Mouse (Mus musculus) intestine, embryonic 14.5 days (tissue): ENCODE measurements around the gene Rai14. TPM values are rescaled to one million over a fixed set of nuclear protein-coding genes. Genes with fewer than 3 reads are reported as not detected.

Experiments
- ATAC-seq: fragments of 200-750 bp; cut with Nextera tagmentation; replicated peaks from 2 replicates; pipeline ENCODE4 v1.8.0; 2017; ENCODE audit warnings: low read depth, moderate number of reproducible peaks, moderate TSS enrichment, moderate library complexity; ENCODE audit not compliant: low FRiP score, low TSS enrichment
- DNase-seq: peaks from one replicate; pipeline ENCODE4 v3.0.0-alpha.2; 2018; ENCODE audit warnings: low spot score
- H3K27ac ChIP-seq: fragments of 300-500 bp; sonication (generic); 2 replicates; pipeline ENCODE4 v1.5.1; 2014; ENCODE audit warnings: low read depth, mild to moderate bottlenecking, control low read depth
- H3K27me3 ChIP-seq: fragments of 300-500 bp; sonication (generic); replicated peaks from 2 replicates; pipeline ENCODE4 v1.6.1; 2014; ENCODE audit warnings: low read length, control low read depth; ENCODE audit not compliant: control insufficient read depth, insufficient read depth
- H3K36me3 ChIP-seq: fragments of 300-500 bp; sonication (generic); 2 replicates; pipeline ENCODE4 v1.6.1; 2014; ENCODE audit warnings: low read length, control low read depth; ENCODE audit not compliant: control insufficient read depth, insufficient read depth
- H3K4me1 ChIP-seq: fragments of 300-500 bp; sonication (generic); replicated peaks from 2 replicates; pipeline ENCODE4 v1.6.1; 2014; ENCODE audit warnings: low read length, control low read depth, mixed read lengths; ENCODE audit not compliant: control insufficient read depth, insufficient read depth
- H3K4me2 ChIP-seq: fragments of 300-500 bp; sonication (generic); 2 replicates; pipeline ENCODE4 v1.6.1; 2014; ENCODE audit warnings: low read length
- H3K4me3 ChIP-seq: fragments of 300-500 bp; sonication (generic); 2 replicates; pipeline ENCODE4 v1.5.1; 2014; ENCODE audit warnings: low read depth, low read length, control low read depth, mixed read lengths
- H3K9ac ChIP-seq: fragments of 300-500 bp; sonication (generic); 2 replicates; pipeline ENCODE4 v1.6.1; 2014; ENCODE audit warnings: mild to moderate bottlenecking, low read length
- H3K9me3 ChIP-seq: fragments of 300-500 bp; sonication (generic); 2 replicates; pipeline ENCODE4 v1.6.1; 2016; ENCODE audit warnings: low read length, control low read depth; ENCODE audit not compliant: control insufficient read depth
- WGBS: fragments of 180-500 bp; shearing (Covaris S2); extraction: QIAGEN DNeasy Blood & Tissue Kit; methylation state at CpG from one replicate; pipeline ENCODE4 v1.1.7; 2014; 5-methylcytosine and 5-hydroxymethylcytosine counted together
- polyA plus RNA-seq: library from polyadenylated mRNA; unstranded; fragments of >200 nt; fragmentation: Nextera tagmentation; extraction: Ambion mirVana; gene quantifications from 2 replicates; pipeline ENCODE4 v1.2.1, GENCODE M21; 2014

The Rai14 gene
- polyA plus RNA-seq, 1 experiment from 2014 or later, result 20.4 TPM

DNA sequence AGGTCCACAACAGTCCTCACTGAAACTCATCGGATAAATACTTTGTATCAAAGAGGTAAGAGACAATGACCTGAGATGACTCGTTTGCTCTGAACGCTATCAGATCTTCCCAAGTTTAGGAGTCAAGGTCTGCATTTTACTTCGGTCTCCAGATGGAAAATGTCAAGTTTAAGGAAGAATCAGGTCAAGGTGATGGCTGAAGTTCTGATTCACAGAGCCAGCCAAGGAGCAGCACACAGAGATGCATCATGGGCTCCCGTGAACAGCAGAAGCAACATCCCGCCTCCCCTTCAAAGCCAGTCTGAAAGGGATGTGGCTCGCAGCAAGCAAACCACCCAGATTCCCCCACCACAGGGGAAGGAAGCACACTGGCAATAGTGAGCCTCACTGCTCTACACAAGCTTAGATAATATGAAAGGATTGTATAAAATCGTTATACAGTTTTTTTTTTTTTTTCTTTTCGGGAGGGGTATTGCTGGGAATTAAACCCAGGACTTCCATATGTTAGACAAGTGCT, 30.7 kb downstream of the Rai14 start:
- H3K9me3 ChIP-seq, result no peaks in the 10 kb centered on the region
- H3K27ac ChIP-seq, result no peak overlapping the region
- H3K4me3 ChIP-seq, result no peak overlapping the region
- WGBS, result 89% methylated on average over 9 of the region's 9 CpGs
- DNase-seq (no peak), ATAC-seq (no peak)
- H3K27me3 ChIP-seq, result no peaks in the 10 kb centered on the region
- H3K4me2 ChIP-seq, result no peak overlapping the region
- no peak overlapping the region for H3K9ac ChIP-seq
- peaks cover 6% of the 10 kb centered on the region; the same call in 1 of the 2 replicates for H3K36me3 ChIP-seq
- peaks cover 16% of the 10 kb centered on the region for H3K4me1 ChIP-seq

GRCm38 (mm10) chr15:10680514-10680913, 33.9 kb downstream of the Rai14 start:
- WGBS, result 83% methylated on average over 5 of the region's 5 CpGs
- Histone ChIP-seq H3K27me3 (no peaks in the 10 kb centered on the region), H3K4me3 (no peak overlapping the region), H3K9ac (no peak overlapping the region), H3K4me1 (peaks cover 8% of the 10 kb centered on the region; the same call in 1 of the 2 replicates), H3K36me3 (no peaks in the 10 kb centered on the region), H3K27ac (no peak overlapping the region), H3K4me2 (no peak overlapping the region), H3K9me3 (no peaks in the 10 kb centered on the region)
- DNase-seq (no peak), ATAC-seq (no peak)

DNA sequence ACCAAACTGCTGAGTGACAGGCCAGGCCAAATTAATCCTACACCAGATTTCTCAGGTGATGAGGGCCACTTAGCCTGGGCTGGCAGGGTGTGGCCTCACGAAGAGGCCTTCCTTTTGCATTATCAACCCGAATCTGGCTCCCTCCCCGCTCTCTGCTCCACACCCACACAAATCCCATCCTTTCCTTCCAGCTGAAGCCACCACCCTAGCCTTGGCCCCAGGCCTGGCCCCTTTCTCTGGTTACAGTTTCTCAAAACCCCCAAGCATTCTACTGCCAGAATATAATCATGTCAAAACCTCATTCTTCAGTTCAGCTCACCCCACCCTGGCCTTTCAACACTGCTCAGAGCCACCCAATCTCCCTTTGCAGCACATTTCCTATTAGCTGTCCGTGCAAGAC, 34.9 kb downstream of the Rai14 start:
- no peak overlapping the region for H3K27ac ChIP-seq
- no peaks in the 10 kb centered on the region for H3K36me3 ChIP-seq
- WGBS, result 88% methylated on average over 4 of the region's 4 CpGs
- H3K27me3 ChIP-seq, result no peaks in the 10 kb centered on the region
- ATAC-seq (no peak), DNase-seq (no peak)
- H3K4me3 ChIP-seq, result no peak overlapping the region
- H3K9ac ChIP-seq, result no peak overlapping the region
- H3K4me1 ChIP-seq, result peaks cover 7% of the 10 kb centered on the region; the same call in 1 of the 2 replicates
- H3K4me2 ChIP-seq, result no peak overlapping the region
- H3K9me3 ChIP-seq, result no peaks in the 10 kb centered on the region

DNA sequence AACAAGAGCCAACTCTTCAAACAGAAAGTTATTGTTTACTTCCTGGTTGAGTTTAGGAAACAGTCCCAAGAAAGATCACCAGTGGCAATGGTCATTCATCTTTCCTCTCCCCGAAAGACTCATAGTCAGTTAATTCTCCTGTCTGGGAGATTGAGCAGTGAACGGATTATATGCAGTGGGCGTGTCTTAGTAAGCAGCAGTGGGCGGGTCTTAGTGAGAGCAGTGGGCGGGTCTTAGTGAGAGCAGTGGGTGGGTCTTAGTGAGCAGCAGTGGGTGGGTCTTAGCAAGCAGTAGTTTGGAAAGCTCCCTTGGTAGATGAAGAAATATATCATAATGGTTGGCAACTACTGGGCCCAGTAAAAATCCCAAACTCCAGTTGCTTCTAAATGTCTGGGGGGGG, 38.6 kb downstream of the Rai14 start:
- Histone ChIP-seq H3K27ac (no peak overlapping the region), H3K4me2 (no peak overlapping the region), H3K9ac (no peak overlapping the region), H3K4me3 (no peak overlapping the region), H3K9me3 (no peaks in the 10 kb centered on the region), H3K27me3 (no peaks in the 10 kb centered on the region), H3K4me1 (peaks cover 20% of the 10 kb centered on the region), H3K36me3 (no peaks in the 10 kb centered on the region)
- 85% methylated on average over 5 of the region's 5 CpGs for WGBS
- no peak for DNase-seq
- ATAC-seq, result no peak

GRCm38 (mm10) chr15:10672880-10673279, 41.5 kb downstream of the Rai14 start:
- no peak overlapping the region for H3K4me3 ChIP-seq
- no peaks in the 10 kb centered on the region for H3K36me3 ChIP-seq
- DNase-seq (no peak), ATAC-seq (no peak)
- no peaks in the 10 kb centered on the region for H3K9me3 ChIP-seq
- H3K4me1 ChIP-seq, result peaks cover 13% of the 10 kb centered on the region
- no peak overlapping the region for H3K4me2 ChIP-seq
- H3K9ac ChIP-seq, result no peak overlapping the region
- no peaks in the 10 kb centered on the region for H3K27me3 ChIP-seq
- no peak overlapping the region for H3K27ac ChIP-seq
- 29% methylated on average over 5 of the region's 5 CpGs for WGBS

- Histone ChIP-seq H3K4me3 (no peak overlapping the region), H3K36me3 (no peaks in the 10 kb centered on the region), H3K27me3 (no peaks in the 10 kb centered on the region), H3K9ac (no peak overlapping the region), H3K27ac (no peak overlapping the region), H3K4me1 (peaks cover 13% of the 10 kb centered on the region), H3K4me2 (no peak overlapping the region), H3K9me3 (no peaks in the 10 kb centered on the region)
- WGBS, result 39% methylated on average over 4 of the region's 4 CpGs
- no peak for DNase-seq
- no peak for ATAC-seq
Measured at GRCm38 (mm10) chr15:10671868-10672267, 42.6 kb downstream of the Rai14 start.

DNA sequence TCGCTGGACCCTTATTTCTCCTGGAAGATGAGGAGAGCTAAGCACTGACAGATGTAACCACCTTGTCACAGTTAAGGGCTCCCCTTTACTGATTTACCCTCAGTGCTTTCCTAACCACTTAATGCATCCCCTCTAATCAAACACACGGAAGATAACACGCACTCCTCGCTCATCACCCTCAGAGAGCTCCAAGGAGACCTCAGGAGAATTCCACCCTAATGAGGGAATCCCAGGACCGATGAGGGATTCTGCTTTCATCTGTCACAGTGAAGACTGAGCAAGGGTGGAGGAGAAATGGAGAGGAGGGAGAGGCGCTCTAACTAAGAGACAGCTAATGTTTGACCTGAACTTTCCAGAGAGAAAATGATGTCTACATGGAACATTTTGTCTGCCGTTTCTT, 44.3 kb downstream of the Rai14 start:
- Histone ChIP-seq H3K4me2 (no peak overlapping the region), H3K4me3 (no peak overlapping the region), H3K27me3 (no peaks in the 10 kb centered on the region), H3K9ac (no peak overlapping the region), H3K36me3 (no peaks in the 10 kb centered on the region), H3K27ac (no peak overlapping the region), H3K4me1 (peaks cover 13% of the 10 kb centered on the region), H3K9me3 (no peaks in the 10 kb centered on the region)
- DNase-seq, result no peak
- WGBS, result 77% methylated on average over 7 of the region's 7 CpGs
- ATAC-seq, result no peak

GRCm38 (mm10) chr15:10668120-10668900, 46.1 kb downstream of the Rai14 start:
- Histone ChIP-seq H3K4me2 (no peak overlapping the region), H3K36me3 (no peaks in the 10 kb centered on the region), H3K9me3 (no peaks in the 10 kb centered on the region), H3K27ac (no peak overlapping the region), H3K9ac (no peak overlapping the region), H3K27me3 (no peaks in the 10 kb centered on the region), H3K4me1 (peaks cover 13% of the 10 kb centered on the region), H3K4me3 (no peak overlapping the region)
- WGBS, result 38% methylated on average over 10 of the region's 10 CpGs
- ATAC-seq (no peak; the same call in 1 of the 2 replicates), DNase-seq (no peak)

DNA sequence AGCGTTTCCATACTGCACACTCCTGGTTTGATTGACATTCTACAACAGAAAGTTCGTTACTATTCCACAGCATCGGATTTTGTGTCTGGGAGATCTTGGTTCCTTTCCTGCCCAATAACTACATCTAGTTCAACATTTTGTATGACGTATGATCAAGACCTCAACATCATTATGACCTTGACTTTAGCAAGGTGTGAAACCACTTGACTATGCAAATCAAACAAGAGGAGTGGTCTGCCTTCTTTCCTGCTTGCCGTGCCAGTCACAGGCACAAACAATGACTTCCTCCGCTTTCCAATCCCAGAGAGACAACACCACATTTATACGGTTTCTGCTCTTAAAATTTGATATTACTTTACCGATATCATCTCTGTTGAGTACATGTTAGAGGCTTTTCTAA, 48.6 kb downstream of the Rai14 start:
- ATAC-seq, result no peak
- WGBS, result 74% methylated on average over 8 of the region's 8 CpGs
- H3K27me3 ChIP-seq, result no peaks in the 10 kb centered on the region

More for the DNA sequence above, 48.6 kb downstream of the Rai14 start:
- no peak for DNase-seq
- Histone ChIP-seq H3K27ac (no peak overlapping the region), H3K4me1 (no peaks in the 10 kb centered on the region; the same call in 1 of the 2 replicates), H3K36me3 (no peaks in the 10 kb centered on the region), H3K4me2 (no peak overlapping the region), H3K9ac (no peak overlapping the region), H3K4me3 (no peak overlapping the region), H3K9me3 (no peaks in the 10 kb centered on the region)
